ENCODE assay signal across 10 mouse cellular contexts in the genomic region with DNA sequence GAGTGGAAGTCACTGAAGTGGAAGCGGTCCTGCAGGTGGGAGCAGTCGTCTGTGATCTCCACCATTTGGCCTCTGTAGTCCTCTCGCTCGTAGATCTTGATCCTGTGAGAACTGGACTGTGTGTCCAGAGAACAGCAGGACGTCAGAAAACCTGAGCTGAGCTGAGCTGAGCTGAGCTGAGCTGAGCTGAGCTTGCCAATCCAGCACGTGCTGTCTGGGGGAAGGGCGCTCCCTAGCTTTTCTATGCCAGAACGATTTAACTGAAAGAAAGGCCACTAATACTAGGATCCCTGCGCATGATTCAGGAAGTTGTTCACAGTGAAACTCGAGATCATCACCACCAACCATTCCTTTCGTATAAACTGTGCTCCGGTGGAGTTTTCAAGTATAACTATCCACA. TPM values are rescaled to one million over a fixed set of nuclear protein-coding genes. Genes with fewer than 3 reads are reported as not detected.
DNase-seq lines count a peak whose midpoint lies in the region; ATAC-seq and TF ChIP-seq lines count a peak whose summit lies in the region.
"Had no signal": no experiment of that assay in that cellular context is flagged by ENCODE, and none has a peak within 500 bp of the region (broad histone marks: within the 10 kb centered on the region; RNA-seq: fewer than 3 reads in every experiment).

No protein-coding gene starts in this region.

- H3K27ac ChIP-seq in cerebellum, adult 2 months (ENCODE audit: insufficient read depth, low read length), result no peak overlapping the region
- H3K27ac ChIP-seq in kidney, adult 2 months (ENCODE audit: insufficient read depth, low read depth, low read length), result no peak overlapping the region
- H3K27ac ChIP-seq: lung, embryonic 15.5 days had no signal

- TF ChIP-seq CTCF in cerebellum, adult 2 months (IDR thresholded peaks at IDR 0.05; ENCODE audit: borderline replicate concordance, insufficient read depth, low read depth, low read length), result no peak
- TF ChIP-seq CTCF in kidney, adult 2 months (conservative IDR thresholded peaks at IDR 0.05; ENCODE audit: insufficient read depth, insufficient read length, low read depth, low read length), result no peak

- 20% methylated on average over 12 of the region's 12 CpGs for WGBS in cerebellum, adult 2 months
- 31% methylated on average over 12 of the region's 12 CpGs for WGBS in kidney, adult 2 months

- H3K27me3 ChIP-seq in cerebellum, adult 2 months (ENCODE audit: control insufficient read depth, insufficient read depth, low read length), result no peaks in the 10 kb centered on the region
- H3K27me3 ChIP-seq in kidney, adult 2 months (replicated peaks; ENCODE audit: control insufficient read depth, insufficient read depth, low read length), result no peaks in the 10 kb centered on the region
- H3K27me3 ChIP-seq: lung, embryonic 15.5 days had no signal

- no peaks in the 10 kb centered on the region for H3K36me3 ChIP-seq in kidney, adult 2 months (ENCODE audit: control insufficient read depth, insufficient read depth, low read length)
- H3K36me3 ChIP-seq: lung, embryonic 15.5 days had no signal

- no peak overlapping the region for H3K4me3 ChIP-seq in cerebellum, adult 2 months (replicated peaks; ENCODE audit: insufficient read depth, low read depth, low read length)
- H3K4me3 ChIP-seq in kidney, adult 2 months (ENCODE audit: insufficient read depth, low read depth, low read length), result no peak overlapping the region
- H3K4me3 ChIP-seq: lung, embryonic 15.5 days had no signal

- intact Hi-C loops in left cerebral cortex, postnatal 4 days (cut with DNase I), result loop anchor here (5.0 kb wide), 1 partner anchor 129 kb away; no protein-coding TSS in a partner anchor

- ATAC-seq in megakaryocyte progenitor cell, adult 5-6 weeks (replicated peaks; ENCODE audit: poor library complexity), result no peak
- ATAC-seq in CD4-positive, CD25-positive, alpha-beta regulatory T cell, adult 4 months, result no peak

- H3K4me1 ChIP-seq in cerebellum, adult 2 months (ENCODE audit: control insufficient read depth, insufficient read depth, low read length), result peaks cover 4% of the 10 kb centered on the region; the same call in 1 of the 2 replicates
- no peaks in the 10 kb centered on the region for H3K4me1 ChIP-seq in kidney, adult 2 months (ENCODE audit: control insufficient read depth, insufficient read depth, low read length)
- H3K4me1 ChIP-seq: lung, embryonic 15.5 days had no signal

- TF ChIP-seq POLR2A in cerebellum, adult 2 months (IDR thresholded peaks at IDR 0.05; ENCODE audit: borderline replicate concordance, insufficient read depth, low read length), result no peak
- TF ChIP-seq POLR2A in kidney, adult 2 months (IDR thresholded peaks at IDR 0.05; ENCODE audit: low read depth, low read length), result no peak

- peak; percentile 4 to 8 for DNase-seq in left cerebral cortex, adult 18-20 months (ENCODE audit: low spot score in 2 of 2)
- no peak for DNase-seq in left cerebral cortex, adult 11 months (ENCODE audit: low spot score)
- peak; percentile 9 to 28 for DNase-seq in cerebellum, adult 2 months
- DNase-seq in kidney, adult 2 months, result peak; percentile 65
- peak; percentile 51 for DNase-seq in left cerebral cortex, postnatal 4 days
- no peak for DNase-seq in thymus, postnatal 25 days

RNA-seq across cellular contexts. Expression of a gene that starts 2.2 kb away (rescaled TPM):
- total RNA-seq in left cerebral cortex, adult 18-20 months (2021), result not detected
- not detected in 2 replicates for polyA plus RNA-seq in cerebellum, adult 2 months (2012; rRNA removed)
- not detected in 2 replicates for polyA plus RNA-seq in kidney, adult 2 months (2012; rRNA removed)
- total RNA-seq in left cerebral cortex, postnatal 4 days (2021), result not detected
- not detected in 2 replicates for total RNA-seq in megakaryocyte progenitor cell, adult 5-6 weeks (2015)
- not detected in 2 replicates for total RNA-seq in megakaryocyte progenitor cell, adult 5-6 weeks (2017)
- not detected for polyA plus RNA-seq in CD4-positive, CD25-positive, alpha-beta regulatory T cell, adult 4 months (2017; shearing (Covaris generic))
- polyA plus RNA-seq: heart, embryonic 14.5 days; lung, embryonic 15.5 days had no signal

RNA-seq across cellular contexts. Expression of a gene that starts 14.5 kb away (rescaled TPM):
- not detected for total RNA-seq in left cerebral cortex, adult 18-20 months (2021)
- not detected in 2 replicates for polyA plus RNA-seq in cerebellum, adult 2 months (2012; rRNA removed)
- not detected in 2 replicates for polyA plus RNA-seq in kidney, adult 2 months (2012; rRNA removed)
- total RNA-seq in left cerebral cortex, postnatal 4 days (2021), result not detected
- total RNA-seq in megakaryocyte progenitor cell, adult 5-6 weeks (2015), result not detected in 2 replicates
- total RNA-seq in megakaryocyte progenitor cell, adult 5-6 weeks (2017), result not detected in 2 replicates
- not detected for polyA plus RNA-seq in CD4-positive, CD25-positive, alpha-beta regulatory T cell, adult 4 months (2017; shearing (Covaris generic))
- polyA plus RNA-seq: heart, embryonic 14.5 days; lung, embryonic 15.5 days had no signal

RNA-seq across cellular contexts. Expression of a gene that starts 16.2 kb away (rescaled TPM):
- total RNA-seq in left cerebral cortex, adult 18-20 months (2021), result not detected
- polyA plus RNA-seq in cerebellum, adult 2 months (2012; rRNA removed), result not detected in 2 replicates
- 0.08 and 2.1 TPM in 2 replicates for polyA plus RNA-seq in kidney, adult 2 months (2012; rRNA removed)
- total RNA-seq in left cerebral cortex, postnatal 4 days (2021), result not detected
- not detected in 2 replicates for total RNA-seq in megakaryocyte progenitor cell, adult 5-6 weeks (2015)
- not detected in 2 replicates for total RNA-seq in megakaryocyte progenitor cell, adult 5-6 weeks (2017)
- under 1 TPM in 1 of 2 experiments, not detected in 1; 0.31 TPM for polyA plus RNA-seq in CD4-positive, CD25-positive, alpha-beta regulatory T cell, adult 4 months (2017; shearing (Covaris generic))

RNA-seq across cellular contexts. Expression of a gene that starts 24.7 kb away (rescaled TPM):
- not detected for total RNA-seq in left cerebral cortex, adult 18-20 months (2021)
- not detected in 2 replicates for polyA plus RNA-seq in cerebellum, adult 2 months (2012; rRNA removed)
- not detected in 2 replicates for polyA plus RNA-seq in kidney, adult 2 months (2012; rRNA removed)
- not detected for total RNA-seq in left cerebral cortex, postnatal 4 days (2021)
- total RNA-seq in megakaryocyte progenitor cell, adult 5-6 weeks (2015), result not detected in 2 replicates
- not detected in 2 replicates for total RNA-seq in megakaryocyte progenitor cell, adult 5-6 weeks (2017)
- polyA plus RNA-seq in CD4-positive, CD25-positive, alpha-beta regulatory T cell, adult 4 months (2017; shearing (Covaris generic)), result not detected
- polyA plus RNA-seq: heart, embryonic 14.5 days; lung, embryonic 15.5 days had no signal

RNA-seq across cellular contexts. Expression of a gene that starts 33.3 kb away (rescaled TPM):
- total RNA-seq in left cerebral cortex, adult 18-20 months (2021), result not detected
- polyA plus RNA-seq in cerebellum, adult 2 months (2012; rRNA removed), result not detected in 2 replicates
- polyA plus RNA-seq in kidney, adult 2 months (2012; rRNA removed), result not detected in 2 replicates
- not detected for total RNA-seq in left cerebral cortex, postnatal 4 days (2021)
- total RNA-seq in megakaryocyte progenitor cell, adult 5-6 weeks (2015), result not detected in 2 replicates
- total RNA-seq in megakaryocyte progenitor cell, adult 5-6 weeks (2017), result not detected in 2 replicates
- not detected for polyA plus RNA-seq in CD4-positive, CD25-positive, alpha-beta regulatory T cell, adult 4 months (2017; shearing (Covaris generic))
- polyA plus RNA-seq: lung, embryonic 15.5 days had no signal

Comparison
In these comparisons a context has a peak if more than half of its experiments do, and no peak if none do; other contexts are left out.
1. DNase-seq: peak in left cerebral cortex, adult 18-20 months (2 of 2), cerebellum, adult 2 months (2 of 2), kidney, adult 2 months (single experiment) and left cerebral cortex, postnatal 4 days (single experiment); none in left cerebral cortex, adult 11 months (single experiment) and thymus, postnatal 25 days (single experiment).